Mouse (Mus musculus) adrenal gland, postnatal 36 days (tissue): Measurements from ENCODE around the gene A630095E13Rik. TPM values are rescaled to one million over a fixed set of nuclear protein-coding genes. Genes with fewer than 3 reads are reported as not detected.
A peak's percentile ranks its signal among the peaks of the same experiment; 100 is the strongest.
"Not testable (repeated sequence)": the region's sequence is repeated elsewhere in the genome, so short reads cannot be mapped to it uniquely, and the experiment has no call there.

Experiments used
- DNase-seq, 2 experiments: peaks; one replicate each; pipeline ENCODE4 v3.0.0; 2021; ENCODE audit warnings: mixed read lengths in 1 of 2
- long read RNA-seq, 2 experiments: library from polyadenylated mRNA; stranded (forward); transcript quantifications; one replicate each; pipeline ENCODE4 v2.0.0; 2021; ENCODE audit warnings: borderline sequencing depth in 2 of 2
- total RNA-seq, 2 experiments: library from RNA; stranded (reverse); gene quantifications; 2 replicates each; pipeline ENCODE4 v1.2.3; 2021

A630095E13Rik gene
- total RNA-seq = not detected
- long read RNA-seq, experiment 1 = 0 reads
- long read RNA-seq, experiment 2 = 0 reads

DNA sequence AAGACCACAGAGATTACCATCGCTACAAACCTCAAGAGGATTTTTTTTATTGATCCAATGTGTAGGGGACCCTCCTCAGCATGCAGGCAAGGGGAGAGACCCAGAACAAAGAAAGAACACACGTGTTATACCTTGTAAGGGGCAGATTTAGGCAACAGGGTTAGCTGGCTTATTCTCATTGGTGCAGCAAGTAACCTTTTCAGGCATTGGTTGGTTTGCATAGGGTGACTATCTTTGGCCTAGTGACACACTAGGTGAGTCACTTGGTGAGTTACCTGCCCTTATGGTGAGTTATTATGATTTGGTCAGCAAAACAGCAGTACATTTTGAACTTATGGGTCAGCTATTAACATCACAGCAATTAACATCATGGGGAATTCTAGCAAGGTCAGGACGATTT is at the start of gene A630095E13Rik:
TSS of gene A630095E13Rik (minus strand) at position 101 of the 400 bp plus-strand sequence.
- not testable (repeated sequence) for DNase-seq

- DNase-seq = no peak
These were observed 49.7 kb upstream of the A630095E13Rik start, which contains the start of gene Acrv1 for GRCm38 (mm10) chr9:36692920-36693319. Gene Acrv1, plus strand, starts transcription at chr9:36693220.

DNA sequence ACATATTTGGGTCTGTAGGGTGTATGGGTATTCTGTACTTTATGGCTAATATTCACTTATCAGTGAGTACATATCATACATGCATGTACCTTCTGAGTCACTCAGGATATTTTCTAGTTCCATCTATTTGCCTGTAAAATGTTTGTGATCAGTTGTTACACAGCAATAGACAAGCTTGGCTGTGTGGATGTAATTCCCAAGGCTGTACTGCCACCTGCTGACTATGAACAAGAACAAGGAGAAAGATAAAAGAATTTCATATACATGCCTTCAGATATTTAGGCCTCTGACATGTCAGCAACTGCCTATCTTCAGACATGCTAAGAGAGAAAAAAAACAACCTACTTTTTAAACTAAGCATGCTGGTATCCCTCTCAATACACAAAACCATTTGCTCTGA is 44.2 kb upstream of the A630095E13Rik start:
- DNase-seq = peak; percentile 2 to 4

GRCm38 (mm10) chr9:36681424-36681823 is 38.2 kb upstream of the A630095E13Rik start:
- peak in 1 of 2 experiments; percentile 5 for DNase-seq

Other genes with a start within 250 kb of the A630095E13Rik start
- gene Gm7257, start 211.5 kb downstream of the A630095E13Rik start, total RNA-seq = not detected
- gene Gm9513, start 167.7 kb downstream of the A630095E13Rik start, total RNA-seq = not detected
- not detected for gene Gm5615, start 101.4 kb downstream of the A630095E13Rik start, total RNA-seq
- gene Gm17689, start 60.7 kb downstream of the A630095E13Rik start, total RNA-seq = not detected
- gene Acrv1, start 49.8 kb upstream of the A630095E13Rik start, total RNA-seq = not detected
- gene Chek1, start 83.7 kb upstream of the A630095E13Rik start, total RNA-seq = 1 to 10 TPM; 3.0 to 4.2 TPM
- gene Stt3a, start 124.3 kb upstream of the A630095E13Rik start, total RNA-seq = 100 to 1,000 TPM; 299 to 300 TPM
- 100 to 1,000 TPM; 116 to 133 TPM for gene Ei24, start 154.0 kb upstream of the A630095E13Rik start, total RNA-seq
- gene Fez1, start 178.5 kb upstream of the A630095E13Rik start, total RNA-seq = 1 to 10 TPM; 3.6 TPM